Comparison of ENCODE assay signal across 19 mouse cellular contexts in the genomic region with DNA sequence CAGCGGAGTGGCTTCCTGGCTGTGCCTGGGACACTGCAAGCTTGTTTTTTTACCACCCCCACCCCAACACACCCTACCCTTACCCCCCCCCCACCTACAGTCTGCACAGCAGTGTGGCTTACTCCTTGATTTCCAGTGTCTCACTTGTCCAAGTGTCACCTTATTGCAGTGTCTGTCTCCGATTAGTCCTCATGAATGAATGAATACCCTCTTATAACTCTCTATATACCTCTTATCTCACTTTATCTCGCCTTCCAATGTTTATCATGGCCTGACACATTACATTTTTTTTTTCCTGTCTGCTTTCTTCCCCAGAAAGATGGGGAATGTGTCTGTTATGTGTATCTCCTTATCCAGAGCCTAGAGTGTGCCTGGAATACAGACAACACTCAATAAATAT. TPM values are rescaled to one million over a fixed set of nuclear protein-coding genes. Genes with fewer than 3 reads are reported as not detected.
DNase-seq lines count a peak whose midpoint lies in the region; ATAC-seq and TF ChIP-seq lines count a peak whose summit lies in the region.
"Had no signal": no experiment of that assay in that cellular context is flagged by ENCODE, and none has a peak within 500 bp of the region (broad histone marks: within the 10 kb centered on the region; RNA-seq: fewer than 3 reads in every experiment).

No protein-coding gene starts in this region.

- H3K27me3 ChIP-seq in heart, embryonic 13.5 days (replicated peaks), result no peaks in the 10 kb centered on the region
- H3K27me3 ChIP-seq in lung, embryonic 14.5 days (ENCODE audit: insufficient read depth, low read length), result no peaks in the 10 kb centered on the region
- no peaks in the 10 kb centered on the region for H3K27me3 ChIP-seq in MEL (ENCODE audit: control insufficient read depth in 1 of 2, insufficient read depth in 2 of 2, low read length in 2 of 2)
- H3K27me3 ChIP-seq in liver, embryonic 16.5 days (ENCODE audit: control insufficient read depth, insufficient read depth, low read depth, low read length), result no peaks in the 10 kb centered on the region
- H3K27me3 ChIP-seq: CH12.LX; embryonic facial prominence, embryonic 12.5 days; forebrain, embryonic 15.5 days had no signal

- H3K36me3 ChIP-seq in heart, embryonic 13.5 days, result no peaks in the 10 kb centered on the region
- no peaks in the 10 kb centered on the region for H3K36me3 ChIP-seq in lung, embryonic 14.5 days (ENCODE audit: insufficient read depth)
- peaks cover 0 to 15% of the 10 kb centered on the region in 2 experiments; a peak in 2 of 4 replicates for H3K36me3 ChIP-seq in MEL (ENCODE audit: control insufficient read depth in 1 of 2, insufficient read depth in 2 of 2, low read length in 2 of 2)
- H3K36me3 ChIP-seq in liver, embryonic 16.5 days (ENCODE audit: control insufficient read depth, insufficient read depth), result no peaks in the 10 kb centered on the region
- H3K36me3 ChIP-seq: embryonic facial prominence, embryonic 12.5 days; forebrain, embryonic 15.5 days had no signal

- peaks cover 20% of the 10 kb centered on the region for H3K4me1 ChIP-seq in heart, embryonic 13.5 days
- 0 out of 2 replicates have a peak, but pooled peaks cover 8% of the 10 kb centered on the region for H3K4me1 ChIP-seq in lung, embryonic 14.5 days (ENCODE audit: insufficient read depth)
- peaks cover 4 to 6% of the 10 kb centered on the region in 2 experiments; a peak in 2 of 4 replicates for H3K4me1 ChIP-seq in MEL (ENCODE audit: control insufficient read depth in 1 of 2, insufficient read depth in 2 of 2, low read length in 2 of 2)
- peaks cover 3% of the 10 kb centered on the region for H3K4me1 ChIP-seq in liver, embryonic 16.5 days (ENCODE audit: control insufficient read depth, low read depth, low read length)
- H3K4me1 ChIP-seq: embryonic facial prominence, embryonic 12.5 days; forebrain, embryonic 15.5 days had no signal

- no peak overlapping the region for H3K9ac ChIP-seq in heart, embryonic 13.5 days
- no peak overlapping the region for H3K9ac ChIP-seq in lung, embryonic 14.5 days
- no peak overlapping the region for H3K9ac ChIP-seq in MEL (ENCODE audit: control insufficient read depth, low read depth, low read length, poor library complexity, severe bottlenecking)
- H3K9ac ChIP-seq in liver, embryonic 16.5 days (ENCODE audit: low read depth, low read length), result no peak overlapping the region
- H3K9ac ChIP-seq: embryonic facial prominence, embryonic 12.5 days; forebrain, embryonic 15.5 days had no signal

- WGBS in heart, embryonic 13.5 days, result 31% methylated on average over 3 of the region's 3 CpGs
- 17% methylated on average over 3 of the region's 3 CpGs for WGBS in lung, embryonic 14.5 days
- 30% methylated on average over 3 of the region's 3 CpGs for WGBS in liver, embryonic 16.5 days (ENCODE audit: insufficient replicate concordance)

- no peak for TF ChIP-seq POLR2A in MEL (IDR thresholded peaks at IDR 0.05; ENCODE audit: control insufficient read depth in 1 of 2, insufficient read depth in 1 of 2, low read depth in 1 of 2, low read length in 2 of 2, poor library complexity in 1 of 2)

- no peak for TF ChIP-seq RAD21 in MEL (IDR thresholded peaks at IDR 0.05; ENCODE audit: low read depth, low read length)

- H3K9me3 ChIP-seq in heart, embryonic 13.5 days, result no peaks in the 10 kb centered on the region
- H3K9me3 ChIP-seq in lung, embryonic 14.5 days (ENCODE audit: low read depth, low read length), result no peaks in the 10 kb centered on the region
- H3K9me3 ChIP-seq in MEL (replicated peaks; ENCODE audit: insufficient read depth, low read length), result no peaks in the 10 kb centered on the region
- H3K9me3 ChIP-seq in liver, embryonic 16.5 days (replicated peaks; ENCODE audit: control insufficient read depth, low read length), result no peaks in the 10 kb centered on the region
- H3K9me3 ChIP-seq: embryonic facial prominence, embryonic 12.5 days; forebrain, embryonic 15.5 days had no signal

- H3K4me3 ChIP-seq in heart, embryonic 13.5 days, result no peak overlapping the region
- H3K4me3 ChIP-seq in lung, embryonic 14.5 days (ENCODE audit: low read depth, low read length), result no peak overlapping the region
- no peak overlapping the region for H3K4me3 ChIP-seq in MEL (ENCODE audit: control insufficient read depth in 1 of 2, insufficient read depth in 1 of 2, low read depth in 2 of 2, low read length in 2 of 2)
- no peak overlapping the region for H3K4me3 ChIP-seq in liver, embryonic 16.5 days (ENCODE audit: low read depth, low read length)
- H3K4me3 ChIP-seq: embryonic facial prominence, embryonic 12.5 days; forebrain, embryonic 15.5 days; heart, adult 2 months had no signal

- TF ChIP-seq EP300 in MEL (IDR thresholded peaks at IDR 0.05; ENCODE audit: low read depth in 1 of 2, low read length in 2 of 2), result peak in 1 of 2 experiments; percentile 36; a peak in 1 of 4 replicates

- 0 out of 2 replicates have a peak overlapping the region, but pooled peaks have one; percentile 10 for H3K4me2 ChIP-seq in heart, embryonic 13.5 days
- H3K4me2 ChIP-seq in lung, embryonic 14.5 days, result no peak overlapping the region
- H3K4me2 ChIP-seq in liver, embryonic 16.5 days (ENCODE audit: low read depth, low read length), result no peak overlapping the region
- H3K4me2 ChIP-seq: embryonic facial prominence, embryonic 12.5 days; forebrain, embryonic 15.5 days had no signal

- DNase-seq in heart, adult 18-20 months, result no peak
- no peak for DNase-seq in lung, embryonic 14.5 days
- no peak for DNase-seq in lung, adult 18-20 months
- DNase-seq in MEL (ENCODE audit: low read depth, low spot score), result peak; percentile 13
- no peak for DNase-seq in kidney, postnatal 10 days
- DNase-seq: adrenal gland, adult 8-10 months; adrenal gland, postnatal 36 days; cerebellum, adult 2 months; cerebellum, postnatal 14 days; gastrocnemius, postnatal 36 days; heart, adult 2 months; heart, postnatal 36 days had no signal

- ATAC-seq in heart, embryonic 13.5 days (ENCODE audit: extremely low read depth, insufficient number of reproducible peaks, low FRiP score, low TSS enrichment), result no peak
- 0 out of 2 replicates have a peak, but pooled peaks have one; percentile 41 for ATAC-seq in lung, embryonic 14.5 days (ENCODE audit: insufficient read depth)
- ATAC-seq in liver, embryonic 16.5 days (ENCODE audit: low read depth), result peak; percentile 51
- ATAC-seq: forebrain, embryonic 15.5 days; hindbrain, embryonic 16.5 days; inflammation-experienced regulatory T-cells, adult 6 months had no signal

- no peak overlapping the region for H3K27ac ChIP-seq in heart, embryonic 13.5 days (replicated peaks)
- H3K27ac ChIP-seq in lung, embryonic 14.5 days (ENCODE audit: low read depth), result no peak overlapping the region
- H3K27ac ChIP-seq in MEL (ENCODE audit: control insufficient read depth, low read depth, low read length), result no peak overlapping the region
- no peak overlapping the region for H3K27ac ChIP-seq in liver, embryonic 16.5 days (ENCODE audit: low read length)
- H3K27ac ChIP-seq: embryonic facial prominence, embryonic 12.5 days; forebrain, embryonic 15.5 days; heart, adult 2 months had no signal

- TF ChIP-seq CTCF in lung, embryonic 14.5 days (IDR thresholded peaks at IDR 0.05; ENCODE audit: low read depth), result no peak
- TF ChIP-seq CTCF in MEL (IDR thresholded peaks at IDR 0.05 in 2 of 3, conservative IDR thresholded peaks at IDR 0.05 in 1 of 3; ENCODE audit: control insufficient read depth in 1 of 3, insufficient read depth in 1 of 3, low read depth in 2 of 3, low read length in 3 of 3, poor library complexity in 1 of 3, severe bottlenecking in 1 of 3), result no peak

- H3K79me2 ChIP-seq in MEL (ENCODE audit: control insufficient read depth, insufficient read depth, low read length, poor library complexity), result no peaks in the 10 kb centered on the region

TF ChIP-seq in MEL, 35 proteins besides CTCF, POLR2A, EP300 and RAD21:
- TF ChIP-seq SMC3 (IDR thresholded peaks at IDR 0.05; ENCODE audit: low read depth, low read length) (no peak), MEF2A (IDR thresholded peaks at IDR 0.05; ENCODE audit: extremely low read depth, insufficient replicate concordance, low read depth, low read length, poor library complexity, severe bottlenecking) (no peak), CHD1 (IDR thresholded peaks at IDR 0.05; ENCODE audit: low read depth, low read length) (no peak), MAFK (IDR thresholded peaks at IDR 0.05; ENCODE audit: borderline replicate concordance, low read depth, low read length) (no peak), POLR2AphosphoS5 (IDR thresholded peaks at IDR 0.05; ENCODE audit: borderline replicate concordance, low read depth, low read length) (no peak), ELF1 (IDR thresholded peaks at IDR 0.05; ENCODE audit: low read depth, low read length) (no peak), MAZ (IDR thresholded peaks at IDR 0.05; ENCODE audit: low read depth, low read length) (no peak), GATA1 (IDR thresholded peaks at IDR 0.05; ENCODE audit: low read depth, low read length) (peak; percentile 44), ZNF384 (IDR thresholded peaks at IDR 0.05; ENCODE audit: low read depth, low read length) (peak; percentile 76), TCF12 (IDR thresholded peaks at IDR 0.05; ENCODE audit: low read depth, low read length) (0 out of 2 replicates have a peak, but pooled peaks have one; percentile 29), TBP (IDR thresholded peaks at IDR 0.05; ENCODE audit: low read depth, low read length) (no peak), BHLHE40 (IDR thresholded peaks at IDR 0.05; ENCODE audit: borderline replicate concordance, low read depth, low read length) (no peak), TAL1 (IDR thresholded peaks at IDR 0.05; ENCODE audit: low read length) (no peak)

RNA-seq across cellular contexts. Expression of gene Kit, which starts 38.6 kb away (rescaled TPM):
- 10.6 and 11.1 TPM in 2 replicates for polyA plus RNA-seq in heart, embryonic 13.5 days (2015; fragmentation: Nextera tagmentation; extraction: Ambion mirVana)
- 1 to 10 TPM; 2.8 to 3.2 TPM for total RNA-seq in heart, adult 18-20 months (2021)
- 44.7 and 49.0 TPM in 2 replicates for polyA plus RNA-seq in lung, embryonic 14.5 days (2014; fragmentation: Nextera tagmentation; extraction: Ambion mirVana)
- total RNA-seq in MEL (2012; rRNA removed), result 0.36 and 1.0 TPM in 2 replicates
- polyA plus RNA-seq in MEL (2012; ENCODE audit: insufficient read depth in 1 of 2, insufficient read length in 2 of 2, low read depth in 1 of 2, low replicate concordance in 2 of 2, missing spikeins in 1 of 2), result 1 to 10 TPM in 1 of 2 experiments, not detected in 1; 1.8 TPM
- polyA plus RNA-seq in liver, embryonic 16.5 days (2015; fragmentation: Nextera tagmentation; extraction: Ambion mirVana), result 16.7 TPM in 2 replicates
